Mouse (Mus musculus): Measurements from ENCODE around the gene Samd8.

Samd8 gene

DNA sequence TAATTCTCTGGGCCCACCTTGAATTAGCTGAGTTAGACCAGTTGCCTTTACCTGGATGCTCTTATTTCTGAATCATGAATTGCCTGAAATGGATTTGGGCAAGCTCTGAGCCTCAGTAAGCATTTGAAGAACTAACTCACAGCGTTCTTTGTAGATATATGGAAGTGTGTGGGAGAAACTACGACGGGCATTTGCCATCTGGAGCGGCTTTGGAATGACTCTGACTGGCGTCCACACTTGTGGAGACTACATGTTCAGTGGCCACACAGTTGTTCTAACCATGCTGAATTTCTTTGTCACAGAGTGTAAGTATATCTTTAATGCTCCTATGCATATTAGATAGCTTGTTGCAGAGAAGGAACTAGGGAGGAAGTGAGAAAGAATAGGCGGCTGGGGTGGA is 41.9 kb downstream of the Samd8 start:
- DNase-seq (ENCODE audit: low spot score) = no peak

DNA sequence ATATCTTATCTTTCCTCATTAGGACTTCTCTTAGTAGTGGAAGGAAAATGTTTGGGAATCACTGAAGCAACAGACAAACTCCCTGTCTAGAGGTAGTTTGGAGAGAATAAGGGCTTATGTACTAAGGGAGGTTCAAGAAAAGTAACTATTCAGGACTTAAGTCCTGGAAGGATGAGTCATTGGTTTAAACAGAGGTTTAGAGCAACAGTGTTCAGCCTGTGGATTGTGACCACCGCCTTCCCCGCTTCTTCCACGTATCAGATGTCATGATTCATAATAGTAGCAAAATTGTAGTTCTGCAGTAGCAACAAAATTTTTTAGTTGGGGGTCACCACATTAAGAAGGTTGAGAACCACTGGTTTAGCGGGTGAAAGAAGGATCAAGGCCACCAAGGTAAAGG is 50.3 kb downstream of the Samd8 start:
- no peak for DNase-seq (ENCODE audit: low spot score)

DNA sequence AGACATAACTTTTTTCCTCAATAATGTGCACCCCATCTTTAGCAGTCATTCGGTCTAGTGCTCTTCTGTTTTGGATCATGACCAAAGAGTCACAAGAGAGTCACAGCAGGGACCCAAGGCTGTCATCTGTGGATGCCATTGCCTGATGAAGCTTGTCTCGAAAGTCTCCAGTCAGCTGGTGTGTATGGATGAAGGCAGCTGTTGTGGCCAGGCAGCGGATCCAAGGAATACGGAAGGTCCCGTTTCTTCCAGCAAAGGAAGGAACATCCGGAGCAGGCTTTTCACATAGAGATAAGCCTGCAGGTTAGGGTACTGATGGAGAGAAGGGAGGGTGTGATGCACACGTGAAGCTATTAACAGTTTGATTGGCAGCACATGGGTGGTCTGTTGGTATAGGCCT is 51.3 kb downstream of the Samd8 start:
- DNase-seq (ENCODE audit: low spot score) = no peak

DNA sequence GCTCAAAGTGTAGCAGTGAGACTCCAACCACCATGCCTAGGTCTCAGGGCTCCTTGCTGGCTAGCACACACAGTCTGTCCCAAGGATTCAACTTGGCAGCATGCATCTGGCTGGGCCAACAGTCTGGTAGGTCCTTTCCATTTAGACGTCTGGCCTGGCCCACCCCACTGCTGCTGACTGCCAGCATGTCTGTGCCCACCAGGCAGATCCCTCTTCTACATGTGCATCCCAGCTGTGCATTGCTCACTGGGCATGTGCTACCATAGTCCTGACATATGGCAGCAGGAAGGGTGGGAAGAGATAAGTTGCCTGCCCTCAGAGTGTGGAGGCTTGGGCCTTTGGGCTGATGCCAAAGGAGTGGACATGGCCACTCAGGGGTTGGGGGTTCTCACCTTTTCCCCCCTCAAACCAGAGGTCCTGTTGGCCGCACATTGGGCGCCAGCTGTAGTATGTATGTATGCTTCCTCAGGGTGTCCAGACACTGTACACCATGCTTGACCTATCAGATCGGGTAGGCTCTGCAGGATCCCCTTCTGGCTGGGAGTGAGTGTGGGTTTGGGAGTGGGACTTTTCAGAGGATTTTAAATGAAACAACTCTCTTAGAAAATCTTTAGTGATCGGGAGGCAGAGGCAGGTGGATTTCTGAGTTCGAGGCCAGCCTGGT is 52.3 kb downstream of the Samd8 start:
- no peak for DNase-seq (ENCODE audit: low spot score)

DNA sequence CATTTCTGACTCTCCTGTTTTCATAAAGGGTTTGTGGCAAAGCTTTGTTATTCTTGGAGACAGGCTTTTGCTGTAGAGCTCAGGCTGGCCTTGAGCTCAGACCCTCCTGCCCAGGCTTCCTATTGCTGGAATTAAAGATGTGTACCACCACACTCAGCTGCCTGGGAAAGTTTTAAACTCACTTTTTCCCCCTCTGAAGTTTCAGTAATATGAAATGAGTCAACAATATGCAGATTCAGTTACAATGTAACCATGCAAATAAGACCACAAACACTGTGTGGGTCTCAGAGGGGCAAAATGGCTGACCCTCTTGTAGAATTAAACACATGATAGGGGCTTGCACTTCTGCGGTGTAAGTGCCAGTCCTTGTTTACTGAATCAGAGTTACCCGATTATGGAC is 55.9 kb downstream of the Samd8 start:
- no peak for DNase-seq (ENCODE audit: low spot score)

DNA sequence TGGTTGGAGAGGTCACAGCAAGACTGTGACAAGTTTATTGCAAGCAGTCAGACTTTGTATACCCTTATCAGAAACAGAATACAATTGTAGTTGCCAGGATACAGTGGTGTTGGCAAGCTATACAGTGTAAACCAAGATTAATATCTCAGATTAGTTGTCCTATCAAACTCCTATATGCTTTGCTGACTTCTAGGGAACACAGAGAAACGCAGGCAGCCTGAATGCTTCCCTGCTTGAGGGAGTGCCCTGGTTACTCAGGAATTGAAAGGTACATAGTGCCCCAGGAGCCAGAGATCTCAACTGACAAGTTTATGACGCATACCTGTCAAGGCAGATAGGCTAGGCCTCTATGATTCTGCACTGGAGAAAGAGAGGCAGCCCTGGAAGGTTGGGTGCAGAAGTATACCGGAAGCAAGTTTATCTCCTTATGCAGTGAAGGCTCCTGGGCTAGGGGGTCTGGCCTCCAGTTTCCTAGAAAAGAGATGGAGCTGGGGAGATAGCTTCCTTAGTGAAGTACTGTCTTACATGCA is 56.4 kb downstream of the Samd8 start:
- DNase-seq (ENCODE audit: low spot score) = no peak

DNA sequence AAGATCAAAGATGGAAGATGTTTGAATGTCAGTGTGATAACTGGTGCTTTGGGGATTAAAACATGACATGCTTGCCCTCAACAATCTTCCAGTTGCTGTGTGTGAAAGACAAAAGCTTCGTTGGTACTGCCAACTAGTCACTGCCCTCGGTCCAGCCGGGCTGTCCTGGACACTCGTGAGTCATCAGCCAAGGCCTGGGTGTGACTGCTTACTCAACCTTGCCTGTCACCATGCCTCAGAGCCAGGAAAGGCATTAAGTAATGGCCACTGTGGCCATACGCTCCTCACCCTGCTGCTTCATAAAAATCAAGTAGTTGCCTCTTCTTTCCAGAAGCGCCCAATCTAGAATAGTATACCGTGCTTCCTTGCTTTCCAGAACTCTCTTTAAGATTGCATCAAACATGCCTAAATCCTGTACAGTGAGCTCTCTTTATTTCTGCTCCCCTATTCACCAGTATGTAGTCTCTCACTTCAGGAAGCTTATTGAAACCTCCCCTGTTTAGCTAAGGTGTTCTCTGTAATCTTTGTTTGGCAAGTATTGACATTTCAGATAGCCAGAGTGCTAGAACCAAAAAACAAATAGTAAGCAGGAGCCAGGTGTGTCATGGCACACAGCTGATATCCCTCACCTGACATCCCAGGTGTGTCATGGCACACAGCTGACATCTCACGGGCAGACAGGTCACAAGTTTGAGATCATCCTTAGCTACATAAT is 58.0 kb downstream of the Samd8 start:
- DNase-seq (ENCODE audit: low spot score) = no peak

DNA sequence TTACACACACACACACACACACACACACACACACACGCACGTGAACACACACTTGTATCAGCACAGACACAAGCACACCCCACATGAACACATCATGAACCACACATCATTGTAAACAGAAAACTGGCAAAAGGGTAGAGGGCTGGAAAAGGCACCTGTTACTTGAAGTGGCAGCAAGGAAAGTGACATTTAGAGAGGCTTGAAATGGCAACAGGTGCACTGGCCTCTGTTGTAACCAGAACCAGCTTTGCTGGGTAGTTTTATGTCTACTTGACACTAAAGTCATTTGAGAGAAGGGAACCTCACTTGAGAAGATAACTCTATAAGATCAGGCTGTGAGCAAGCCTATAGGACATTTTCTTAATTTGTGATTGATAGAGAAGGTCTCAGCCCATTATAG is 59.1 kb downstream of the Samd8 start:
- DNase-seq (ENCODE audit: low spot score) = no peak

DNA sequence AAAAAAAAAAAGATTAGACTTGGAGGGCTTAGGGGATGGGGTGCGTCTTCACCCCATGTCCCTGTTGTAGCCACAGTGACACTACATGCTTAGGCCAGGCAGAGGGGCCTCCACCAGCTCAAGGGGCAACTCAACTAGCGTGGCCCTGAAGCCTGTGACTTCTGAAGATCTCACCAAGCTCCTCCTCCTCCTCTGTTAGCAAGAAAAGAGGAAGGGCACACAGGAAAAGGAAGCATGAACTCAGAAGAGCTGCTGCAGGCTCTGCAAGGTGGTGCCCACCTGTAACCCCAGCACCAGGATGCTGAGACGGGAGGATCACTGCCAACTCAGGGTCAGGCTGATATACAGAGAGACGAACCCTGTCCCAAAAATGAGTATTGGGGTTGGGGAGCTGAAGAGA is 61.0 kb downstream of the Samd8 start:
- DNase-seq (ENCODE audit: low spot score) = no peak

DNA sequence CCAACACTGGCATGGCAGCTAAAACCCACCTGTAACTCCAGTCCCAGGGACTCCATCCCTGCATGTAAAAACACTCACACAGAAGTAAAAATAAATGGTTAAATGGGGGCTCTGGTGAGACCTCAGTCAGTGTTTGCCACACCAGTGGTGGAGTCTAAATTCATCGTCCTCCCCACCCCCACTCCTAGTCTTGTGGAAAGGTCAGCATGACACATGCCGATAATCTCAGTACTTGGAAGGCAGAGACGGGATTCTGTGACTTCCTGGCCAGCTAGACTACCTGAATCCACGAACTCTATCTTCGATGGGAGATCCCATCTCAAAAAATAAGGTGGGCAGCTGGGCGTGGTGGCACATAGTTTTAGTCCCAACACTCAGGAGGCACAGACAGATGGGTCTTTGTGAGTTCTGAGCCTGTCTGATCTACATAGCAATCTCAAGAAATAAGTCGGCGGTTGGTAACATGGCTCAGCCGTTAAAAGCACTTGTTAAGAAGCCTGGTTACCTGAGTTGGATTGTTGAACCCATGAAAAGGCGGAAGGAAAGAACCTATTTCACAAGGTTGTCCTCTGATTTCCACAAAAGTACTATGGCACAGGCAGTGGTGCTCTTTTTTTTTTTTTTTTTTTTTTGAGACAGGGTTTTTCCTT is 61.5 kb downstream of the Samd8 start:
- no peak for DNase-seq (ENCODE audit: low spot score)

DNA sequence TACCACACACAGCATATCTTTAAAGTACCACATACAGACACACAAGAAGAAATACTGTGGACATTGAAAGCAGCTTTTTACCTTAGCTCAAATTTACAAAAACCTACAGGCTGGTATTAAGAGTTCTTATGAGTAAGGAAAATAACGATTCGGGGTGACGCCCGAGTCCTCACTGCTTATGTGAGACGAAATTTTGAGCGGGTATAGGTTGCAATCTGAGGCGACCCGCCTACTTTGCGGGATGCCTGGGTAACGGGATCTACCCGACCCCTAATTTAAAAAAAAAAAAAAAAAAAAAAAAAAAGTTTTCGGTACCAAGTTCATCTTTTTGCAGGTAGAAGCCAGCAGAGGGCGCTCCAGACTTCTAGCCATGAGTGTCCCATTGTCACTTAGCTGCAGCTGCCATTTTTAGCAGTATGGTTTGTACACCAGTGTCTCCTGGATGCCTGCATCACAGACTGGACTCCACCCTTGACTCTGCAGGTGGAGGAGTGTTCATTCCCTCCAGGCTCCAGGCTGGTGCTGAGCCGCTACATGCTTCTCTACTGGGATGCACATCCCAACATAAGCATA is 62.3 kb downstream of the Samd8 start:
- DNase-seq (ENCODE audit: low spot score) = no peak

DNA sequence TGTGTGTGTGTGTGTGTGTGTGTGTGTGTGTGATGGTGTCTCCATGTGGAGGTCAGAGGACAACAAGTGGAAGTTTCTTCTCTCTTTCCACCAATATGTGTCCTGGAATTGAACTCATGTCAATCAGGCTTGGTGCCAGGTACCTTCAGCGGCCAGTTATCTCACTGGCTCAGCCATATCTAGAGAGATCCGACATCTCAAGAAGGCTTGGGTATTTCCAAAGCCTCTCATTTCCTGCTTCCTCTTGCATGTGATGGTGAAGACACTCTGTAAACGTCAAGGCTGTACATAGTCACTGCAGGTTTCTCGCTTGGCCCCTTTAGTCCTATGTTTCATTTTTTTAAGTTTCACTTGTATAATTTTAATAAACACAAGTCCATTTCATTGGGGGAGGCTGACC is 62.9 kb downstream of the Samd8 start:
- DNase-seq (ENCODE audit: low spot score) = no peak

DNA sequence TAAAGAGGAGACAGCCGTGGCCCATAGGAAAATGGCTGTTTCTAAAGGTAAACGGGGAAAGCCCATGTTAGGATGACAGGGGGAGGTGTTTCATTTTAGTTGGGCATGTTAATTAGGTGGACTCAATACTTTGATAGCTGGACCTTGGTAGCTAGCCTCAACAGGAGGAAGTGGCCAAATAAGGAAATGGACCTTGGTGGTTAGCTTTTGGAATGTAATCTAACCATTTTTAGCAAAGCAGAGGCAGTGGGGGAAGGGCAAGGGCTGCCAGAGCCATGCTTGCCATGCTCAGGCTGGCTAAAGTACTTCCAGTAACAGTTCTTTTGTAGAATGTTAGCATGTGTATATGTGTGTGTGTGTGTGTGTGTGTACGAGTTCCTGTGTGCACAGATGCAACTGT is 63.5 kb downstream of the Samd8 start:
- no peak for DNase-seq (ENCODE audit: low spot score)

DNA sequence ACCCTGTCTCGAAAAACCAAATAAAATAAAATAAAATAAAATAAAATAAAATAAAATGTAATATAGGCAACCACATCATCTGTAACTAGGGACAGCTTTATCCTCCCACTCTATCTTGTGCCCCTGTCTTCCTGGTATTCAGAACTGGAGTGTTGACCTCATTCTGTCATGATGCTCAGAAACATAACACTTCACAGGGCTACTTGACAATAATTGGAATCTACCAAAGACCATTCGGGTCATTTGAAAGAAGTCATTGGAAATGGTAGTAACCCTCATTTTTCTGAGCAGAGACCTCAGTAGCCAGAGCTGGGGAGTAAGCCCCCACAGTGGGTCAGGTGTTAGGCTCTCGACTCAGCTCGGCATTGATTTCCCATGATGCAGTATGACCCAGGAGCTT is 64.3 kb downstream of the Samd8 start:
- no peak for DNase-seq (ENCODE audit: low spot score)

DNA sequence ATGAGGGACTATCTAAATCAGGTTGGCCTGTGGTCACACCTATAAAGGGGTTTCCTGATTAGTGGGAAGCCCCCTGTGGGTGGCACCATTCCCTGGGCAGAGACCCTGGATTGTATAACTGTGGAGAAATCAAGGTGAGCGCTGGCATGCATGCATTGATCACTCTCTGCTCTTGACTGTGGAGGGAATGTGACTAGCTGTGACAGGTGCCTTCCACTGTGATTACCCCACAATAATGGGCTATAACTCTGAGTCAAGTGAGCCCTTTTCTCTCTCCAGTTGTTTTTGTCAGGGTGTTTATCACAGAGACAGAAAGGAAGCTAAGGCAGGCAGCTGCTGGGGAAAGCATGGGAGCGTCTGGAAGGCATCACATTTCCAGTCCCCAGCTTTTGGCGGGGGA is 65.9 kb downstream of the Samd8 start:
- no peak for DNase-seq (ENCODE audit: low spot score)

DNA sequence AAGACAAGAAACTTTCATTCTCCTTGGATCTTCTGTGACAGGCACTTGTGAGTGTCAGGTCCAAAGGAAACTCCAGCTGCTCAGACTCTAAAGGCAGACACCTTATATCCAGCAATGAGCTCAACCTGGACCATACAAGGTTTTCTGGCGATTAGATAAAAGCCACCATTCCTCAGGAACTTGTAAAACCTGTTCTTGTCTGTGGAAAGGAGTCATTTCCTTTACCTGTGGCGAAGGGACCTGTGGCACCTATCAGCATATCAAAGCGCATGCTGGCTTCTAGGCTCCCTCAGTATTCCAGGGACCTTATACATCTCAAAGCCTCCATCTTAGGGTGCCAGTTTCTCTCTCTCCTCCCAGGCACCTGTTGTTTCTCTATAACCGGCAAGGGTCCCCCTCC is 67.1 kb downstream of the Samd8 start:
- DNase-seq (ENCODE audit: low spot score) = no peak

DNA sequence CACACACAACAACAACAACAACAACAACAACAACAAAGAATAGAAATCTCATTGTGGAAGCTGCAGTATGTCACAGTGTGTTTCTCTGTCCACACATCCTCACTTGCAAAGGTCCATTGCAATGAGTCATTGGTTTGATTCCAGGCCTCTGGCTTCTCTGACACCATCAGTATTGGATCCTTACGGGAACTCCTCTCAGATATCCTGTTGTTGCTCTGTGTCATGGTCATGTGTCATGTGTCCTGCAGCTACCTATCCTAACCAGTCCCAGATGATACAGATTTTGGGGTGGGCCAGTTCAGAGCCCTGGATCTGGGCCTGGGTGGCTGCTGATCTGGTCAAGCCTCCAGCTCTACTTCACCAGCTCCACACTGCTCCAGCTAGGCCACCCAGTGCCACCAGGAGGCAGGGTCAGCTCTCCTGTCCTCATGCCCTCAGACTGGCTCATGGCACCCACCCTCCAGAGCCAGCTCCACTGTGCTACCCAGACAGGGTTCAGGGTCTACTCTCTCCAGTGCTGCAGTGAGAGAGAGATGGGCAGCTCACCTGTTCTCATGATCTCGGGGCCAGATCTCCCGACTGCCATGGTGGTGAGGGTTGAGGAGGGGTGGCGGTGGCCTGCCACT is 70.7 kb downstream of the Samd8 start:
- no peak for DNase-seq (ENCODE audit: low spot score)

DNA sequence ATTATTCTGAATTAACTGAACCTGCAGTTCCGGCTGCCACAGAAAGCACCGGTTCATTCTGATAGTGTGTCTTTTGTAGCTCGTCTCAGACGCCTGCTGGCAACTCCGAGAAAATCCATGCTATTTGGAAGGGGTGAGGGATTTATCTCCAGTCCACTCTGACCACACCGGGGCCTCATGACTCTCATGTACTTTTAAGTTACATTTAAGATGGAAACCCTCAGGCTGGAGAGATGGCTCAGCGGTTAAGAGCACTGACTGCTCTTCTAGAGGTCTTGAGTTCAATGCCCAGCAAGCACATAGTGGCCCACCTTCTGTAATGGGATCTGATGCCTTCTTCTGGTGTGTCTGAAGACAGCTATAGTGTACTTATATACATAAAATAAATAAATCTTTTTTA is 72.0 kb downstream of the Samd8 start:
- DNase-seq (ENCODE audit: low spot score) = no peak

DNA sequence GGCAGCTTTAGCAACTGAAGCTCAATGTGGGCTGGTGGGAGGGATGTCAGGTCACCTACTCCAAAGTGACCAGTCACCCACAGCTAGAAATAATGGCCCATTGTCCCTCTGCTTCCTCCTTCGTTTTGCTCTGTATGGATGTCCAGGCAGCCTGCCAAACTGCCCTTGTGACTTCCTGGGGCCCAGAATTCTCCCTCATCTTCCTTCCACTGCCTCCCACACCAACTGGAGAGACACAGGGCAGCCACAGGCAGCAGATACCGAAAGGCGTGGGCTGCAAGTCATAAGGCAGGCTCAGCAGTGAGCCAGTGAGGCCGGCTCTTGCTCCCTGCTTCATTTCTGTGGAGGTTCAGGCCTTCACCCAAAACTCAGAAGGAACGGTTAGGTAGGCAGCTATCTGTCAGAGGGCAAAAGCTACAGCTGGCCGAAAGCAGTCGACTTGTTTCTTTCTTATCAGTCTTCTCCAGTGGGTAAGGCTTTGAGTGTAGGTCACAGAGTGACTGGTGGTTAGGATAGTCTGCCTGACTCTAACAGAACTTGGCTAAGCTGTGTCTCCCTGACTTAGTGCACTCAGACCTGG is 72.6 kb downstream of the Samd8 start:
- no peak for DNase-seq (ENCODE audit: low spot score)

DNA sequence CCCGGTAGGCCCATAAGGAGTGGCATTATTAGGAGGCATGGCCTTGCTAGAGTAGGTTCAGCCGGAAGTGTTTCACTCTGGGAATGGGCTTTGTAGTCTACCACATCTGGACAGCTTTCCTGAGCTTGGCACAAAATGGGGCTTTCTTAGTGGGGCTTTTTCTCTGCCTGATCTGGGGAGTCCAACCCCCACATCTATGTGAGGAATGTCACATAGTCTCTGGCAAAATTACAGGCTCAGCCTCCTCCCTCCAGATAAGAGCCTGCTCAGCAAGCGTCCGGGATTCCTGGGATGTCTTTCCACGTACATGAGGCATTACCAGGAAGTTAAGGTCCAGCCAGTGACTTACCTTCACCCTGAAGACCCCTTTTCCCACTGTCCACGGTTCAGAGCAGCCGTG is 73.6 kb downstream of the Samd8 start:
- DNase-seq (ENCODE audit: low spot score) = no peak

DNA sequence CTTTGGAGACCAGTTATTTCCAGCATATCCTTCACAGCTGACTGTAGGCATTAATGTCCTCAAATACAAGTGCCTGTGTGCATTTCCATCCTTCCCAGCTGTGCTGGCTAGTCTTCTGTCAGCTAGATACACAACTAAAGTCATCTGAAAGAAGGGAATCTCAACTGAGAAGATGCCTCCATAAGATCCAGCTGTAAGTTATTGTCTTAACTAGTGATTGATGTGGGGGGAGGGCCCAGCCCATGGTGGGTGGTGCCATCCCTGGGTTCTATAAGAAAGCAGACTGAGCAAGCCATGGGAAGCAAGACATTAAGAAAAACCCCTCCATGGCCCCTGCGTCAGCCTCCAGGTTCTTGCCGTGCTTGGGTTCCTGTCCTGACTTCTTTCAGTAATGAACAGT is 74.6 kb downstream of the Samd8 start, which contains the start of gene Vdac2:
Gene Vdac2 (plus strand): TSS at position 301 of the 400 bp plus-strand sequence.
- no peak for DNase-seq (ENCODE audit: low spot score)

Data from urinary bladder, postnatal 10 days (tissue).